Mouse (Mus musculus) hindbrain, embryonic 15.5 days (tissue): ENCODE results near the gene Plekhg1. TPM values are rescaled to one million over a fixed set of nuclear protein-coding genes. Genes with fewer than 3 reads are reported as not detected.

Experiments used
- ATAC-seq: fragments of 200-750 bp; cut with Nextera tagmentation; 2 replicates; pipeline ENCODE4 v1.8.0; 2017; ENCODE audit warnings: low read depth, moderate number of reproducible peaks, moderate TSS enrichment; ENCODE audit not compliant: low FRiP score
- H3K27ac ChIP-seq: fragments of 300-500 bp; sonication (generic); replicated peaks from 2 replicates; pipeline ENCODE4 v1.5.1; 2015; ENCODE audit warnings: mild to moderate bottlenecking, inconsistent platforms
- H3K27me3 ChIP-seq: fragments of 300-500 bp; sonication (generic); 2 replicates; pipeline ENCODE4 v1.6.1; 2015; ENCODE audit warnings: control low read depth, inconsistent platforms
- H3K36me3 ChIP-seq: fragments of 300-500 bp; sonication (generic); 2 replicates; pipeline ENCODE4 v1.6.1; 2015; ENCODE audit warnings: control low read depth, inconsistent platforms
- H3K4me1 ChIP-seq: fragments of 300-500 bp; sonication (generic); replicated peaks from 2 replicates; pipeline ENCODE4 v1.6.1; 2015; ENCODE audit warnings: control low read depth, inconsistent platforms
- H3K4me2 ChIP-seq: fragments of 300-500 bp; sonication (generic); 2 replicates; pipeline ENCODE4 v1.6.1; 2015; ENCODE audit warnings: moderate library complexity, mild to moderate bottlenecking, inconsistent platforms
- H3K4me3 ChIP-seq: fragments of 300-500 bp; sonication (generic); 2 replicates; pipeline ENCODE4 v1.5.1; 2015; ENCODE audit warnings: mild to moderate bottlenecking, inconsistent platforms
- H3K9ac ChIP-seq: fragments of 300-500 bp; sonication (generic); 2 replicates; pipeline ENCODE4 v1.6.1; 2015; ENCODE audit warnings: inconsistent platforms
- H3K9me3 ChIP-seq: fragments of 300-500 bp; sonication (generic); 2 replicates; pipeline ENCODE4 v1.6.1; 2016; ENCODE audit warnings: control low read depth, inconsistent platforms
- WGBS: fragments of 180-500 bp; shearing (Covaris S2); methylation state at CpG from one replicate; pipeline ENCODE4 v1.1.7; 2015; 5-methylcytosine and 5-hydroxymethylcytosine counted together
- polyA plus RNA-seq: library from polyadenylated mRNA; unstranded; fragments of >200 nt; fragmentation: Nextera tagmentation; extraction: Ambion mirVana; gene quantifications from 2 replicates; pipeline ENCODE4 v1.2.1, GENCODE M21; 2015

The Plekhg1 gene
- polyA plus RNA-seq, 1 experiment from 2014 or later: 10.5 TPM

- no peaks in the 10 kb centered on the region for H3K27me3 ChIP-seq
- no peaks in the 10 kb centered on the region for H3K9me3 ChIP-seq
- H3K4me1 ChIP-seq: 0 out of 2 replicates have a peak, but pooled peaks cover 3% of the 10 kb centered on the region
- H3K27ac ChIP-seq: no peak overlapping the region
- ATAC-seq: no peak
- H3K9ac ChIP-seq: no peak overlapping the region
- WGBS: 94% methylated on average over 7 of the region's 7 CpGs
- H3K4me2 ChIP-seq: no peak overlapping the region
- H3K4me3 ChIP-seq: no peak overlapping the region
- no peaks in the 10 kb centered on the region for H3K36me3 ChIP-seq
Measured at GRCm38 (mm10) chr10:3834678-3835077, 94.5 kb downstream of the Plekhg1 start.

- Histone ChIP-seq H3K4me3 (no peak overlapping the region), H3K27me3 (no peaks in the 10 kb centered on the region), H3K4me1 (0 out of 2 replicates have a peak, but pooled peaks cover 3% of the 10 kb centered on the region), H3K9me3 (no peaks in the 10 kb centered on the region), H3K4me2 (no peak overlapping the region), H3K9ac (no peak overlapping the region), H3K27ac (no peak overlapping the region), H3K36me3 (no peaks in the 10 kb centered on the region)
- no peak for ATAC-seq
- 83% methylated on average over 10 of the region's 10 CpGs for WGBS
Measured at GRCm38 (mm10) chr10:3835616-3836015, 95.5 kb downstream of the Plekhg1 start.

GRCm38 (mm10) chr10:3839748-3840432, 99.7 kb downstream of the Plekhg1 start:
- H3K4me1 ChIP-seq: no peaks in the 10 kb centered on the region
- 65% methylated on average over 6 of the region's 6 CpGs for WGBS
- ATAC-seq: no peak

GRCm38 (mm10) chr10:3844430-3844829, 104.3 kb downstream of the Plekhg1 start:
- H3K27ac ChIP-seq: no peak overlapping the region
- H3K4me3 ChIP-seq: no peak overlapping the region
- H3K4me1 ChIP-seq: no peaks in the 10 kb centered on the region
- no peaks in the 10 kb centered on the region for H3K36me3 ChIP-seq
- no peaks in the 10 kb centered on the region for H3K27me3 ChIP-seq
- H3K9me3 ChIP-seq: no peaks in the 10 kb centered on the region
- no peak for ATAC-seq
- no peak overlapping the region for H3K9ac ChIP-seq
- WGBS: 79% methylated on average over 5 of the region's 5 CpGs
- H3K4me2 ChIP-seq: no peak overlapping the region

More at GRCm38 (mm10) chr10:3839748-3840432, 99.7 kb downstream of the Plekhg1 start:
- no peak overlapping the region for H3K27ac ChIP-seq
- H3K9ac ChIP-seq: no peak overlapping the region
- no peak overlapping the region for H3K4me3 ChIP-seq
- H3K4me2 ChIP-seq: no peak overlapping the region
- no peaks in the 10 kb centered on the region for H3K27me3 ChIP-seq
- H3K9me3 ChIP-seq: no peaks in the 10 kb centered on the region
- H3K36me3 ChIP-seq: no peaks in the 10 kb centered on the region

DNA sequence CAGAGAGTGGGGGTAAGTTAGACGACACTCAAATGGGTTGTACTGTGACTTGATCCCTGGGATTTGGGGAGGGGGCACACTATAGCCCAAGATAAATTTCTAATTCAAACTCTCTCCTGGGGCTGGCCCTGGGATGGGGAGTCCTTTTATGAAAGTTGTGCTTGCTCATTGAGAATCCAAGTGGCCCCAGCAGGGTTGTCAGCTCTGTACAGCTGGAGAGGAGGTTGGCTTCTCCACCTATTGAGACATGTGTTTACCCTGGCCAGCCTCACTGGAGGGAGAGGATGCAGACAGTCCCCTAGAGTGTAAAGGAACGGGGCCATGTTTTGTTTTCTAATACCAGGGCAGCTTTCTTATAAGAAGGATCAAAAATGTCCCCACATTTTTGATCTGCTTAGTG, 106.9 kb downstream of the Plekhg1 start:
- Histone ChIP-seq H3K4me2 (no peak overlapping the region), H3K4me3 (no peak overlapping the region), H3K27ac (no peak overlapping the region), H3K9ac (no peak overlapping the region), H3K9me3 (no peaks in the 10 kb centered on the region), H3K4me1 (no peaks in the 10 kb centered on the region), H3K36me3 (no peaks in the 10 kb centered on the region), H3K27me3 (no peaks in the 10 kb centered on the region)
- 49% methylated on average over 2 of the region's 2 CpGs for WGBS
- ATAC-seq: no peak

- no peak overlapping the region for H3K4me3 ChIP-seq
- no peaks in the 10 kb centered on the region for H3K9me3 ChIP-seq
- no peaks in the 10 kb centered on the region for H3K4me1 ChIP-seq
- WGBS: 30% methylated on average over 2 of the region's 2 CpGs
- no peak overlapping the region for H3K9ac ChIP-seq
- H3K27ac ChIP-seq: no peak overlapping the region
- H3K36me3 ChIP-seq: no peaks in the 10 kb centered on the region
- H3K27me3 ChIP-seq: no peaks in the 10 kb centered on the region
- H3K4me2 ChIP-seq: no peak overlapping the region
- no peak for ATAC-seq
Measured at GRCm38 (mm10) chr10:3851461-3851860, 111.3 kb downstream of the Plekhg1 start.

DNA sequence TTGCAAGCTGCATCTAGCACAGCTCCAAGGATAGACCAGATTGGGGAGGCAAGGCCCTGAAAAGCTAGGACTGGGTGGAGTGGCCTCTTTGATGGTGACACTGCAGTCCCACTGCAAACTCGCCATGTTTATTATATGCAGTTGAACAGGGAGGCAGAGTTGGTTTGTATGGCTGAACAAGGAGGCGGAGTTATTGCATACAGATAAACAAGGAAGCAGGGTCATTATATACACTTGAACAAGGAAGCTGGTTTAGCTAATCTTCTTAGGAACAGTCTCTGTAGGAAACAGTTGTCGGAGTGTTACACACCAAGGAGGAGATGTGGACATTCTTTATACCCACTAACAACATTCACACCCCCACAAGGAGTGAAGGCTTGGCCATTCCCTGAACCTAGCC, 112.6 kb downstream of the Plekhg1 start:
- Histone ChIP-seq H3K4me2 (no peak overlapping the region), H3K27ac (no peak overlapping the region), H3K9ac (no peak overlapping the region), H3K9me3 (no peaks in the 10 kb centered on the region), H3K27me3 (no peaks in the 10 kb centered on the region), H3K36me3 (no peaks in the 10 kb centered on the region), H3K4me3 (no peak overlapping the region), H3K4me1 (peaks cover 3% of the 10 kb centered on the region; the same call in 1 of the 2 replicates)
- ATAC-seq: no peak
- 83% methylated on average over 3 of the region's 3 CpGs for WGBS

DNA sequence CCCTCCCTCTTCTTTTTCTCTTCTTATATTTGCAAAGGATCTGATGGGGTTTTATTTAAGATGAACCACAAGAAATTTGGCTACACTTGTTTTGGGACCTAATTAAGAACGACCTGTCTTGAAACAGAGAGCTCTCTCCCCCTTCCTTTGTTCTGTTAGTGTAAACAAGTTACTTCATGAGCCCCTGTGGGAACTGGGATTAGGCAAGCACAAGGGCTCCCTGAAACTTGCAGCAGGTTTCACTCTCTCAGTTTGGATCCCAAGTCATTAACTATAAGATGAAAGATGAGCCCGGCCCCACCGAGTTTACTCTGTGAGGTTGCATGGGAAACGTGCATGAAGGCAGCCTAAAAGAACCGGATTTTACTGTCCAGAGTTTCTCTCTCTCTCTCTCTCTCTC, 117.7 kb downstream of the Plekhg1 start:
- Histone ChIP-seq H3K36me3 (no peaks in the 10 kb centered on the region), H3K27ac (no peak overlapping the region), H3K9ac (no peak overlapping the region), H3K4me1 (peaks cover 19% of the 10 kb centered on the region), H3K4me2 (no peak overlapping the region), H3K4me3 (no peak overlapping the region), H3K27me3 (no peaks in the 10 kb centered on the region), H3K9me3 (no peaks in the 10 kb centered on the region)
- ATAC-seq: no peak
- WGBS: 14% methylated on average over 5 of the region's 5 CpGs

- Histone ChIP-seq H3K9me3 (no peaks in the 10 kb centered on the region), H3K27ac (no peak overlapping the region)
- WGBS: 22% methylated on average over 4 of the region's 4 CpGs
Measured at GRCm38 (mm10) chr10:3858437-3858836, 118.3 kb downstream of the Plekhg1 start.

DNA sequence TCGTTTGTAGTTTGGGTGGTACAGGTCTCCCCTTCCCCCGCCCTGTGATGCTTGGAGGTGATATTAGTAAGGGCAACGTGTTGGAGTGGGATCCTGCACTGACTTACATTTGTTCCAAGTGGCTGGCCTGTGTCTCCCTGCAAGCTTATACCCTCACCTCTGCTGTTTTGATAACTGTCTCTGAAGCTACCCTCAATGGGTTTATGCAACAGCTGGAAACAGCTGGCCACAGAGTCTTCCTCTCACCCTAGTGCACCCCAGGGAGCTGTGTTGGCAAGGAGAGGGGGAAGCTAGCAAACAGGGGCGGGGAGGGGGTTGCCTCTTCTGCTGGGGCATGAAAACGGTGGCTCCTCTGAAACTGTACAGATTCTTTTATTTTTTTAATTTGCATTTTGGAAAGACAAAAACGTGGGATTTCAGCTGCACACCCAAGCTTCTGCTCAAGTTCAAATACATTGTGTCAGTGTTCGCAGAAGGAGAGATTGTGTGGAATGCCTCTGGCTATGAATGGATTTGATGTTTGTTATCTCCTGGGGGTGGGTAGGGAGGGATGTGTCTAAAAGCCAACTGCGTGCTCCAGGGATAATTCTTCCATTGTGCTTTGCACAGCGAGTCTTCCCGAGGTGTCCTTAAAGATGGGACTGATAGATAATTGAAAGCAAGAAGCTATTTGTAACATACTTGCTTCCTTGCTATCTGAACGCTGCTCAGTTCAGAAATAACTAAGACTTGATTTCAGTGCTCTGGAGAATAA, 119.0 kb downstream of the Plekhg1 start:
- peak; percentile 36; the same call in 1 of the 2 replicates for ATAC-seq
- Histone ChIP-seq H3K4me3 (no peak overlapping the region), H3K27ac (no peak overlapping the region), H3K9me3 (no peaks in the 10 kb centered on the region), H3K9ac (no peak overlapping the region), H3K36me3 (no peaks in the 10 kb centered on the region), H3K27me3 (no peaks in the 10 kb centered on the region), H3K4me2 (no peak overlapping the region), H3K4me1 (peaks cover 28% of the 10 kb centered on the region)
- WGBS: 20% methylated on average over 11 of the region's 11 CpGs

More at GRCm38 (mm10) chr10:3858437-3858836, 118.3 kb downstream of the Plekhg1 start:
- H3K4me3 ChIP-seq: no peak overlapping the region
- no peak overlapping the region for H3K4me2 ChIP-seq
- ATAC-seq: peak; percentile 70
- H3K4me1 ChIP-seq: peaks cover 21% of the 10 kb centered on the region
- no peaks in the 10 kb centered on the region for H3K27me3 ChIP-seq
- no peaks in the 10 kb centered on the region for H3K36me3 ChIP-seq
- no peak overlapping the region for H3K9ac ChIP-seq

- Histone ChIP-seq H3K4me2 (peak overlapping the region; percentile 39), H3K27ac (peak overlapping the region; percentile 11; the same call in 1 of the 2 replicates), H3K9ac (no peak overlapping the region), H3K36me3 (no peaks in the 10 kb centered on the region), H3K4me3 (peak overlapping the region; percentile 5), H3K4me1 (peaks cover 18% of the 10 kb centered on the region), H3K27me3 (no peaks in the 10 kb centered on the region), H3K9me3 (no peaks in the 10 kb centered on the region)
- peak; percentile 65 for ATAC-seq
- 3% methylated on average over 12 of the region's 12 CpGs for WGBS
Measured at GRCm38 (mm10) chr10:3863411-3864195, 123.4 kb downstream of the Plekhg1 start.

GRCm38 (mm10) chr10:3864196-3864540, 124.0 kb downstream of the Plekhg1 start:
- Histone ChIP-seq H3K9ac (no peak overlapping the region), H3K4me1 (peaks cover 13% of the 10 kb centered on the region), H3K9me3 (no peaks in the 10 kb centered on the region), H3K4me2 (peak overlapping the region; percentile 39), H3K4me3 (peak overlapping the region; percentile 5), H3K27me3 (no peaks in the 10 kb centered on the region), H3K36me3 (no peaks in the 10 kb centered on the region), H3K27ac (peak overlapping the region; percentile 11; the same call in 1 of the 2 replicates)
- no peak for ATAC-seq
- 15% methylated on average over 6 of the region's 6 CpGs for WGBS
